Mouse (Mus musculus) hindbrain, postnatal 0 days (tissue): ENCODE results near the gene Gpr153. TPM values are rescaled to one million over a fixed set of nuclear protein-coding genes. Genes with fewer than 3 reads are reported as not detected.

ENCODE experiments used
- ATAC-seq: fragments of 200-750 bp; cut with Nextera tagmentation; 2 replicates; pipeline ENCODE4 v1.8.0; 2017; ENCODE audit warnings: mild to moderate bottlenecking, moderate TSS enrichment, moderate library complexity
- DNase-seq: peaks from one replicate; pipeline ENCODE4 v3.0.0-alpha.2; 2015; ENCODE audit warnings: low spot score
- H3K27ac ChIP-seq: fragments of 300-500 bp; sonication (generic); 2 replicates; pipeline ENCODE4 v1.5.1; 2014; ENCODE audit warnings: mild to moderate bottlenecking
- H3K27me3 ChIP-seq: fragments of 300-500 bp; sonication (generic); 2 replicates; pipeline ENCODE4 v1.6.1; 2014; ENCODE audit warnings: low read length, mixed read lengths; ENCODE audit not compliant: insufficient read depth
- H3K36me3 ChIP-seq: fragments of 300-500 bp; sonication (generic); 2 replicates; pipeline ENCODE4 v1.6.1; 2014; ENCODE audit warnings: low read length, mixed read lengths; ENCODE audit not compliant: insufficient read depth
- H3K4me1 ChIP-seq: fragments of 300-500 bp; sonication (generic); 2 replicates; pipeline ENCODE4 v1.6.1; 2014; ENCODE audit warnings: antibody characterized with exemption, low read length, mixed read lengths; ENCODE audit not compliant: insufficient read depth
- H3K4me2 ChIP-seq: fragments of 300-500 bp; sonication (generic); 2 replicates; pipeline ENCODE4 v1.6.1; 2014; ENCODE audit warnings: low read depth, mild to moderate bottlenecking, low read length, moderate library complexity, mixed read lengths
- H3K4me3 ChIP-seq: fragments of 300-500 bp; sonication (generic); 2 replicates; pipeline ENCODE4 v1.5.1; 2014; ENCODE audit warnings: low read length
- H3K9ac ChIP-seq: fragments of 300-500 bp; sonication (generic); replicated peaks from 2 replicates; pipeline ENCODE4 v1.6.1; 2014; ENCODE audit warnings: mild to moderate bottlenecking, low read length, moderate library complexity, mixed read lengths
- H3K9me3 ChIP-seq: fragments of 300-500 bp; sonication (generic); 2 replicates; pipeline ENCODE4 v1.6.1; 2016; ENCODE audit warnings: low read length, mixed read lengths
- CTCF ChIP-seq: IDR thresholded peaks from 2 replicates; pipeline ENCODE4 v1.5.1; 2016; ENCODE audit warnings: antibody characterized with exemption, control low read depth, low read depth
- WGBS: fragments of 180-500 bp; shearing (Covaris S2); extraction: QIAGEN DNeasy Blood & Tissue Kit; methylation state at CpG from one replicate; pipeline ENCODE4 v1.1.7; 2014; 5-methylcytosine and 5-hydroxymethylcytosine counted together
- polyA plus RNA-seq: library from polyadenylated mRNA; unstranded; fragments of >200 nt; fragmentation: Nextera tagmentation; extraction: Ambion mirVana; gene quantifications from 2 replicates; pipeline ENCODE4 v1.2.1, GENCODE M21; 2015
- total RNA-seq: library from RNA; depleted of rRNA; stranded (reverse); fragments of >200 nt; gene quantifications from 2 replicates; pipeline ENCODE4 v1.2.3, GENCODE M21; 2014

Gene Gpr153
- total and polyA plus RNA-seq, 2 experiments from 2014 or later, result 19.0 to 167 TPM

DNA sequence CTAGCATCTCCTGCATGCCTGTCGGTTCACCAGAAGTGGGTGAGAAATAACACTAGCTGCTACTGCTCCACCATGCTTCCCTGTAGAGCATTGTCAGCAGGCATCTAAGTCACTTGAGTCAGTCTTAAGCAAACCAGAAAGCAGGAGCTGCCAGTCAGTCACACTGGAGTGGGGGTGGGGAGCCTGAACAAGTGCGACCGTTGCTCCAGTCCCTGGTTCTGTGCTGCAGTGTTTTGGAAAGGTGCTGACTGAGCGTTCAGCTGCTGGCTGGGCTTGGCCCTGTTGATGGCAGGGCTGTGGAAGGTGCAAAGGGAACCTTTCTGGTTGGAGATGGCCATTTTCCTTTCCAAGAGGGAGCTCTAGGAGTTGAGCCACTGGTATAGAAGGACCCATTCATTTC, 34.1 kb upstream of the Gpr153 start:
- Histone ChIP-seq H3K9me3 (no peaks in the 10 kb centered on the region), H3K9ac (no peak overlapping the region), H3K4me3 (no peak overlapping the region), H3K27me3 (no peaks in the 10 kb centered on the region), H3K36me3 (peaks cover 18% of the 10 kb centered on the region), H3K4me1 (no peaks in the 10 kb centered on the region), H3K4me2 (no peak overlapping the region), H3K27ac (no peak overlapping the region)
- DNase-seq (no peak), ATAC-seq (no peak)
- no peak for TF ChIP-seq CTCF
- 55% methylated on average over 4 of the region's 4 CpGs for WGBS

DNA sequence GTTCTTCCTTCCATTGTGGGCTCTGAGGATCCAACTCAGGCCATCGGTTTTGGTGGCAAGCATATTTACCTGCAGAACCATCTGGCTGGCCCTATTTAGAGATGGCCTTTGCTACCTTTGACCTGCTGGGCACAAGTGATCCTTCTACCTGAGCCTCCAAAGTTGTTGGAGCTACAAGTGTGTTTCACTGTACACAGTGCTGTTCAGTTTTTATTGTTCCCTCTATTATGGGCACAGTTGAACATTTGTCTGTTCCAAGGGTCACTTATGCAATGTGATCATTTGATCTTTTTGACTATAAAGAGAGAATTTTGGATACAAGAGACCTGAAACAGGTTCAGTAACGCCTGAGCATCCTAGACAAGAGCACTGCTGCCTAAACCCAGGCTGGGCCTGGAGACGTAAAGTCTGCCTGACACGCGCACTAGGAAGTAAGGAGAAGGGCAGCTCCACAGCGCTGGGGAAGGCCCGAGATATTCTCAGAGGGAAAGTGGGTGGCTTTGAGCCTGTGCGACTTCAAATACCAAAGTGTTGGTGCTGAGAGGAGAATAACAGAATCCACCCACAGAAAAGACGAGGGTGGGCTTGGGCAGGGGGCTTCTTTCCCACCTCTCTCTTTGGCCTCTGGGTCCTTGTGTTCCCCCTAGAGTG, 30.7 kb upstream of the Gpr153 start:
- DNase-seq, result no peak
- H3K27me3 ChIP-seq, result no peaks in the 10 kb centered on the region
- no peak for ATAC-seq
- no peak overlapping the region for H3K4me2 ChIP-seq
- no peak overlapping the region for H3K4me3 ChIP-seq
- peaks cover 3% of the 10 kb centered on the region; the same call in 1 of the 2 replicates for H3K36me3 ChIP-seq
- no peak for TF ChIP-seq CTCF
- no peaks in the 10 kb centered on the region for H3K9me3 ChIP-seq
- H3K27ac ChIP-seq, result no peak overlapping the region
- WGBS, result 89% methylated on average over 9 of the region's 9 CpGs
- 0 out of 2 replicates have a peak, but pooled peaks cover 4% of the 10 kb centered on the region for H3K4me1 ChIP-seq
- no peak overlapping the region for H3K9ac ChIP-seq

DNA sequence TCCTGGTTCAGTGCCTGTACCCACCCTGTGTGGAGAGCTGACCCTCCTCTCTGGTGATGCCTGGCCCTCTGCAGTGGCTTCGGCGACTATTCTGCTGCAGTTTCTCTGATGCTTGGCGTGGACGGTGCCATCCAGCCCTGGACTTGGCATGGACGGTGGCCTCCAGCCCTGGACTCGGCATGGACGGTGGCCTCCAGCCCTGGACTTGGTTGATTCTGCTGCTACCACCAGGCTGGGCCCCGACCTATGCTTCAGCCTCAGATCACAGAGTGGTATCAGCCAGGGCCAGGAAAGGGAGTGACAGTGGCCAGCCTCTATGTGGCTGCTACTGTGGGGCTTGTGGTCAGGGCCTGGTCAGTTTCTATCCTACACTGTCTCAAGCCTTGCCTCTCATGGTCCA, 30.1 kb upstream of the Gpr153 start:
- Histone ChIP-seq H3K4me3 (no peak overlapping the region), H3K27ac (no peak overlapping the region), H3K4me1 (0 out of 2 replicates have a peak, but pooled peaks cover 4% of the 10 kb centered on the region), H3K36me3 (peaks cover 3% of the 10 kb centered on the region; the same call in 1 of the 2 replicates), H3K27me3 (no peaks in the 10 kb centered on the region), H3K9me3 (no peaks in the 10 kb centered on the region), H3K4me2 (no peak overlapping the region), H3K9ac (no peak overlapping the region)
- ATAC-seq (no peak), DNase-seq (no peak)
- 93% methylated on average over 8 of the region's 8 CpGs for WGBS
- TF ChIP-seq CTCF, result no peak

DNA sequence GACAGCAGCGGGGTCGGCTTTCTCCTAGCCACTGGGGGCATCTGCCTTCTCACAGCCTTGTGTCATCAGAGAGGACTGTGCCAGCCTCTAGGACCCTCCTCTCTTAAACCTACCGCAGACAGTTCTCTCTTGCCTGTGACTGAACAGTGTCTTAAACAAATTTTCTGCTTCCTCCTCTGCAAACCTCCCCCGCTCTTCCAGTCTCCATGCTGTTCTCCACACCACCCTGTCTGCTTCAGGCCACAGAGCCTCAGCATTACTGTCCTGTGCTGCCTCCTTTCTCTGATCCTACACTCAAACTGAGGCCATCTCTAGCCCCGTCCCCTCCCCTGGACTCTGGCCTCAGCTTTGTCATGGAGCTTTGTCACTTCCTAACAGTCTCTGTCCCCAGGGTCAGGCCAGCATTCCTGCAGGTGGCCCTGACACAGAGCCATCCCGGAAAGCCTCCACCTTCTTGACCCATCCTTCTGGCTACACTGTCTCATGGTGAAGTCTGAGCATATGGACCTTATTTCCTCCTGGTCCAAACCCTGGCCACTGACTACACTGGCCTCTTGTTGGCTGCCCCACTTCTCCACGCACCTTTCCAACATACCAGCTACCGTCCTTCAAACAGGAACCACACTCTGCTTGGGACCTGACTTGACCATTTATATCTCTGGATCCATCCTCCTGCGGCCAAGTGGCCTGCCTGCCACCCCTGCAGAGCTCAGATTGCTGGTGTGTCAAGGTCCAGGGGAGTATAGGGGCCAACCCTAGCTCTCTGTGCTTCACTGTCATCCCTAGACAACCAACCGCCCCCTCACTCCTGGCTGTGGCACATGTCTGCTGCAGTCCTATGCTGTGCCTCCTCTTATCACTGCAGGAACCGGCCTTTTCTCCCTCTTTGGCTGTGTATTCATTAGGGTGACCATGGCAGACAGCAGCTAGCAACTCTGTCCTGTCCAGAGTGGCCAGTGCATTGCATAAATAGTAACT, 29.2 kb upstream of the Gpr153 start:
- H3K27me3 ChIP-seq, result no peaks in the 10 kb centered on the region
- ATAC-seq, result no peak
- H3K9ac ChIP-seq, result no peak overlapping the region
- 0 out of 2 replicates have a peak, but pooled peaks cover 4% of the 10 kb centered on the region for H3K4me1 ChIP-seq
- no peak overlapping the region for H3K4me3 ChIP-seq
- WGBS, result 77% methylated on average over 11 of the region's 11 CpGs
- TF ChIP-seq CTCF, result no peak
- peak overlapping the region; percentile 20; the same call in 1 of the 2 replicates for H3K27ac ChIP-seq
- H3K9me3 ChIP-seq, result no peaks in the 10 kb centered on the region
- no peak for DNase-seq
- H3K4me2 ChIP-seq, result no peak overlapping the region
- peaks cover 3% of the 10 kb centered on the region; the same call in 1 of the 2 replicates for H3K36me3 ChIP-seq

DNA sequence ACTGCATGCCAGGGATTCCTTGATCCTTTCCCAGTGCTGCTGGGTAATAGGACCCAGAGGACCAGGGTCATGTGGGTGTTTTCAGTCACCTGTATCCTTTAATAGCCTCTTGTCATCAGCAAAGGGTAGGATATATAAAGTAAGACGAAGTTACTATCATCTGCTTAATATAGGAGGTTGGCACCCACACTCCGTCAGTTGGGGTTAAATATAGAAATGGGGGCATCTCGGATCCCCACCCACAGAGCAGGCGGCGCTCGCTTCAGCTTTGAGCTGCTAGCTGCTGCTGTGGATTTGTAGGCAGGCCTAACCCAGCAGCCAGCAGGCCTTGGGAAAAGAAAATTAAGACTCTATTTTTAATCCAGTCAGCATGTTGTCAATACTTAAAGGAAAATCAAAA, 28.0 kb upstream of the Gpr153 start:
- no peak overlapping the region for H3K27ac ChIP-seq
- no peak for TF ChIP-seq CTCF

DNA sequence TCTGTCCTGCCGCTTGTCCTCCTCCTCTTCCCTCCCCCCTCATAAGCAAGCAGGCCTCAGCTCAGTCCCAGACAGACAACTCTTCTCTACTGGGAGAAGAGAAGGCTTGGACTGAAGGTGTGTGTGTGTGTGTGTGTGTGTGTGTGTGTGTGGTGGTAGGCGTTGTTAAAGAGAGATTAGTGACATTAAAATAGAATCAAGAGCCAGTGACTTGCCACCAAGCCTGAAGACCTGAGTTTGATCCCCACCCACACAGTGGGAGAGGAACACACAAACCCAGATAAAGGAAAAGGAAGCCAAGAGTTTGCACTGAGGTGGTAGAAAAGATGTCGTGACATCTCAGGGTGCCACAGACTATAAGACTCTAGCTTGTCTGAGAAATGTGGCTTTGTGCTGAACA, 26.8 kb upstream of the Gpr153 start:
- DNase-seq (no peak), ATAC-seq (no peak)
- H3K4me2 ChIP-seq, result no peak overlapping the region
- 83% methylated on average over 3 of the region's 3 CpGs for WGBS
- H3K36me3 ChIP-seq, result no peaks in the 10 kb centered on the region
- 0 out of 2 replicates have a peak, but pooled peaks cover 4% of the 10 kb centered on the region for H3K4me1 ChIP-seq
- no peaks in the 10 kb centered on the region for H3K9me3 ChIP-seq
- TF ChIP-seq CTCF, result no peak
- no peak overlapping the region for H3K9ac ChIP-seq
- H3K4me3 ChIP-seq, result no peak overlapping the region
- H3K27me3 ChIP-seq, result no peaks in the 10 kb centered on the region
- H3K27ac ChIP-seq, result no peak overlapping the region

More for the DNA sequence above, 28.0 kb upstream of the Gpr153 start:
- no peaks in the 10 kb centered on the region; the same call in 1 of the 2 replicates for H3K36me3 ChIP-seq
- DNase-seq (no peak), ATAC-seq (no peak)
- H3K27me3 ChIP-seq, result no peaks in the 10 kb centered on the region
- H3K9ac ChIP-seq, result no peak overlapping the region
- H3K4me1 ChIP-seq, result 0 out of 2 replicates have a peak, but pooled peaks cover 4% of the 10 kb centered on the region
- 63% methylated on average over 6 of the region's 6 CpGs for WGBS
- H3K4me3 ChIP-seq, result no peak overlapping the region
- H3K9me3 ChIP-seq, result no peaks in the 10 kb centered on the region
- no peak overlapping the region for H3K4me2 ChIP-seq
